Mouse (Mus musculus): Measurements from ENCODE around the gene Lingo1. TPM values are rescaled to one million over a fixed set of nuclear protein-coding genes. Genes with fewer than 3 reads are reported as not detected.

The Lingo1 gene
- polyA plus RNA-seq, 1 experiment from 2014 or later, result 1.9 TPM

DNA sequence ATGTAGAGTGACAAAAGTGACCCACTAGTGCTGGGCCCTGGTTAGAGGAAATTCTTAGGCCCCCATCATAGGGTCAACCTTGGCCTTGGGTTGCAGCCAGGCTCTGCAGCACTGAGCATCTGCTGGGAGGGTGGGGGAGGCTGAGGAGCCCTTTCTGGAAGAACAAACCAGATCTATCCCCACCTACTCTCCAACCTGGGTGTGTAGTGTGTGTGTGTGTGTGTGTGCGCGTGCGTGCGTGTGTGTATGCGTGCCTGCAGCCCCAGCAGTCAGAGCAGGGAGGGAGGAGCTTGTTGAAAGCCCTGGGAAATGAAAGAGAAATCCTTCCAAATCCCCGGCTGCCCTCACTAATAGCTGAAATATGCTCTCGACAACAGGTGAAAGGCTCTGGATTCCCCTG lies 133.3 kb downstream of the Lingo1 start:
- Histone ChIP-seq H3K9ac (ENCODE audit: low read length) (no peak overlapping the region), H3K4me1 (ENCODE audit: control insufficient read depth in 2 of 2, insufficient read depth in 2 of 2, low read length in 2 of 2) (no peaks in the 10 kb centered on the region), H3K27ac (replicated peaks in 1 of 2; ENCODE audit: control insufficient read depth in 1 of 2, insufficient read depth in 1 of 2, low read depth in 2 of 2, low read length in 2 of 2) (no peak overlapping the region), H3K4me3 (ENCODE audit: control insufficient read depth in 1 of 2, insufficient read depth in 1 of 2, low read depth in 1 of 2, low read length in 2 of 2) (no peak overlapping the region), H3K27me3 (ENCODE audit: control insufficient read depth, insufficient read depth, low read length) (peaks cover 4% of the 10 kb centered on the region; the same call in 1 of the 2 replicates), H3K9me3 (ENCODE audit: control insufficient read depth, low read length) (no peaks in the 10 kb centered on the region), H3K36me3 (ENCODE audit: control insufficient read depth, insufficient read depth, low read length) (no peaks in the 10 kb centered on the region), H3K4me2 (ENCODE audit: low read length) (no peak overlapping the region)
- ATAC-seq (ENCODE audit: insufficient number of reproducible peaks, insufficient read depth, low FRiP score, low read depth), result no peak
- WGBS, result 72% methylated on average over 7 of the region's 7 CpGs

DNA sequence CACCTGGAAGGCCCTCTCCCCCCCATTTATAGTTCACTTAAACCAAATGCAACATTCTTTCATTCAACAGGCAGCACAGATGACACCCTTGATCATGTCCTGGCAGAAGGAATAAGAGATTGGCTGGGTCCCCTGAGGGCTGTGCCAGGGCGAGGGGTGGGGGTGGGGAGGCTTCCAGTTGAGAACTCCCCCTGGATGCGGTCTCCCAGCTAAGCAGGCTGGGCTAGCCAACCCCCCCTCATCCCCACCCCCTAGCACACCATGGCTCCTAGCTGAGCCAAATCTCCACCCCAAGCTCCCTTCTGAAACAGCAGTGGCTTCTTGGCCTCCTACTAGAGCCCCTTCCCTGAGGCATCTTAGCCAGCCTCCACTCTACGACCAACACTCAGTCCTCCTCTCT lies 133.9 kb downstream of the Lingo1 start:
- H3K4me2 ChIP-seq (ENCODE audit: low read length), result no peak overlapping the region
- no peaks in the 10 kb centered on the region for H3K36me3 ChIP-seq (ENCODE audit: control insufficient read depth, insufficient read depth, low read length)
- no peaks in the 10 kb centered on the region for H3K4me1 ChIP-seq (ENCODE audit: control insufficient read depth in 2 of 2, insufficient read depth in 2 of 2, low read length in 2 of 2)
- WGBS, result 54% methylated on average over 3 of the region's 3 CpGs
- no peak for ATAC-seq (ENCODE audit: insufficient number of reproducible peaks, insufficient read depth, low FRiP score, low read depth)
- H3K27ac ChIP-seq (replicated peaks in 1 of 2; ENCODE audit: control insufficient read depth in 1 of 2, insufficient read depth in 1 of 2, low read depth in 2 of 2, low read length in 2 of 2), result no peak overlapping the region
- H3K4me3 ChIP-seq (ENCODE audit: control insufficient read depth in 1 of 2, insufficient read depth in 1 of 2, low read depth in 1 of 2, low read length in 2 of 2), result no peak overlapping the region
- H3K9ac ChIP-seq (ENCODE audit: low read length), result no peak overlapping the region
- H3K9me3 ChIP-seq (ENCODE audit: control insufficient read depth, low read length), result no peaks in the 10 kb centered on the region
- H3K27me3 ChIP-seq (ENCODE audit: control insufficient read depth, insufficient read depth, low read length), result peaks cover 4% of the 10 kb centered on the region; the same call in 1 of the 2 replicates

DNA sequence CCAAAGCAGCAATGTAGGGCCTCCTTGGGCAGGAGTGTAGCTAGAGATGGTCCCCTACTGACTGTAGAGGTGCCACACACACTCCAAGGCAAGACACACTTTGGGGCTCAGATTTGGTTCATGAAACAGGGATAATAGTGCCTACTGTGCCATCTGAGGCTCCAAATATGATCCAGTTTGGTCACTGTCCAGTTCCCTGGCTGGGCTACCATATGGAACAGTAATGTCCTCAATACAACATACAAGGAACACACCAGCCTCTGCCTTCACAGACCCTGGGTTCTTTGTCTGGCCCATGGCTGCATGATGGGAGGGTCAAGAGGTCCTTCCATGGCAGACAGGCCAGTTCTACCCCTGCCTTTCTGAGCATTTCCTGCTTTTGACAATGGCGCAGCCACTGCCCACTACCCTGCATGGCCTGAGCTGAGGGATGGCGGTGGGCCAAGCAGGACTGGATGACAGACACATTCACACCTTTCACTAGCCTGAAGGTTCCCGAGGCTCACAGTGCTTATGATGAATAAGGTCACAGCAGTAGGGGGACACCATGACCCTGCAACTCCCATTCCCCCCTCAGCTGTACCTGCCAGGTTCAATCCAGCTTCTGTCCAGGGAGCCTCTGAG lies 134.9 kb downstream of the Lingo1 start:
- no peak overlapping the region for H3K9ac ChIP-seq (ENCODE audit: low read length)

DNA sequence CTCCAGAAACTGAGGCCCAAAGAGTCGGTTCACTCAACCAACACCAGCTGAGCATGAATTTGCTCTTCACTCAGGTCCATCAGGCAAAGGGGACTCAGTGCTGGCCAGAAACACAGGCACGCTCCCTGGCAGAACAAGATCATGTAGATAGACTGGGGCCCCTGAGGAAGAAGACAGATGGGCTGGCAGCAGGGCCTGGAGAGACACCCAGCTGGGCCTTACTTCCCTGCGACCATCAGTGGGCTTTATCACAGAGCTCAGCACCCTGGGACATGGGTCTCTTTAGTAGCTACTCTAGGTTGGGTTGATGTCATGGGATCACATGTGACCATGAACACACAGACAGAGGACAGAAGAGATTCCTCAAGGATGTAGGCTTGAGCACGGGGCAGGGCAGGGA lies 137.7 kb downstream of the Lingo1 start:
- Histone ChIP-seq H3K27ac (replicated peaks in 1 of 2; ENCODE audit: control insufficient read depth in 1 of 2, insufficient read depth in 1 of 2, low read depth in 2 of 2, low read length in 2 of 2) (no peak overlapping the region), H3K4me3 (ENCODE audit: control insufficient read depth in 1 of 2, insufficient read depth in 1 of 2, low read depth in 1 of 2, low read length in 2 of 2) (no peak overlapping the region), H3K4me2 (ENCODE audit: low read length) (no peak overlapping the region), H3K36me3 (ENCODE audit: control insufficient read depth, insufficient read depth, low read length) (no peaks in the 10 kb centered on the region), H3K27me3 (ENCODE audit: control insufficient read depth, insufficient read depth, low read length) (peaks cover 4% of the 10 kb centered on the region), H3K9me3 (ENCODE audit: control insufficient read depth, low read length) (no peaks in the 10 kb centered on the region), H3K9ac (ENCODE audit: low read length) (no peak overlapping the region), H3K4me1 (ENCODE audit: control insufficient read depth in 2 of 2, insufficient read depth in 2 of 2, low read length in 2 of 2) (no peaks in the 10 kb centered on the region)
- ATAC-seq (ENCODE audit: insufficient number of reproducible peaks, insufficient read depth, low FRiP score, low read depth), result no peak
- 59% methylated on average over 4 of the region's 4 CpGs for WGBS

More for the DNA sequence above, 134.9 kb downstream of the Lingo1 start:
- Histone ChIP-seq H3K4me2 (ENCODE audit: low read length) (no peak overlapping the region), H3K27ac (replicated peaks in 1 of 2; ENCODE audit: control insufficient read depth in 1 of 2, insufficient read depth in 1 of 2, low read depth in 2 of 2, low read length in 2 of 2) (no peak overlapping the region), H3K9me3 (ENCODE audit: control insufficient read depth, low read length) (no peaks in the 10 kb centered on the region), H3K36me3 (ENCODE audit: control insufficient read depth, insufficient read depth, low read length) (no peaks in the 10 kb centered on the region), H3K4me1 (ENCODE audit: control insufficient read depth in 2 of 2, insufficient read depth in 2 of 2, low read length in 2 of 2) (no peaks in the 10 kb centered on the region), H3K27me3 (ENCODE audit: control insufficient read depth, insufficient read depth, low read length) (peaks cover 4% of the 10 kb centered on the region), H3K4me3 (ENCODE audit: control insufficient read depth in 1 of 2, insufficient read depth in 1 of 2, low read depth in 1 of 2, low read length in 2 of 2) (no peak overlapping the region)
- ATAC-seq (ENCODE audit: insufficient number of reproducible peaks, insufficient read depth, low FRiP score, low read depth), result no peak
- WGBS, result 70% methylated on average over 3 of the region's 3 CpGs

DNA sequence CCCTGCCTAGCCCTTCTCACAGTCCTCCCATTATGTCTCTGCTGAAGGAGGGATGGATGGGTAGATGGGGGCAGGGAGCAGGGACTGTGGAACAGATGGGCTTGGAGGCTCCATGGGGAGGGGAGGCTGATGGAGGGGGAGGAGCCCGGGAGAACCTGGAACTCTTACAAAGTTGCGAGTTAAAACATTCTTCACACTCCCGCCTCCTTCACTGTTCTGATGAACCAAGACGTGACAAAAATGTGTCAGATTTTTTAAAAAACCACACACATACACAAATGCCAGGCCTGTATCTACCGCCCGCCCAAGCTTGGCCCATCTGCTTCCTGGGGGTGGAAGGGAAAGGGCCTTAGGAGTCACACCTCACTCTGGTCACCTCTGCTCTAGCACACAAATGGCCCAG lies 138.3 kb downstream of the Lingo1 start:
- Histone ChIP-seq H3K27me3 (ENCODE audit: control insufficient read depth, insufficient read depth, low read length) (peaks cover 4% of the 10 kb centered on the region), H3K4me3 (ENCODE audit: control insufficient read depth in 1 of 2, insufficient read depth in 1 of 2, low read depth in 1 of 2, low read length in 2 of 2) (no peak overlapping the region), H3K9me3 (ENCODE audit: control insufficient read depth, low read length) (no peaks in the 10 kb centered on the region), H3K4me1 (ENCODE audit: control insufficient read depth in 2 of 2, insufficient read depth in 2 of 2, low read length in 2 of 2) (no peaks in the 10 kb centered on the region), H3K27ac (replicated peaks in 1 of 2; ENCODE audit: control insufficient read depth in 1 of 2, insufficient read depth in 1 of 2, low read depth in 2 of 2, low read length in 2 of 2) (no peak overlapping the region), H3K4me2 (ENCODE audit: low read length) (no peak overlapping the region), H3K9ac (ENCODE audit: low read length) (no peak overlapping the region), H3K36me3 (ENCODE audit: control insufficient read depth, insufficient read depth, low read length) (no peaks in the 10 kb centered on the region)
- no peak for ATAC-seq (ENCODE audit: insufficient number of reproducible peaks, insufficient read depth, low FRiP score, low read depth)
- WGBS, result 70% methylated on average over 6 of the region's 6 CpGs

DNA sequence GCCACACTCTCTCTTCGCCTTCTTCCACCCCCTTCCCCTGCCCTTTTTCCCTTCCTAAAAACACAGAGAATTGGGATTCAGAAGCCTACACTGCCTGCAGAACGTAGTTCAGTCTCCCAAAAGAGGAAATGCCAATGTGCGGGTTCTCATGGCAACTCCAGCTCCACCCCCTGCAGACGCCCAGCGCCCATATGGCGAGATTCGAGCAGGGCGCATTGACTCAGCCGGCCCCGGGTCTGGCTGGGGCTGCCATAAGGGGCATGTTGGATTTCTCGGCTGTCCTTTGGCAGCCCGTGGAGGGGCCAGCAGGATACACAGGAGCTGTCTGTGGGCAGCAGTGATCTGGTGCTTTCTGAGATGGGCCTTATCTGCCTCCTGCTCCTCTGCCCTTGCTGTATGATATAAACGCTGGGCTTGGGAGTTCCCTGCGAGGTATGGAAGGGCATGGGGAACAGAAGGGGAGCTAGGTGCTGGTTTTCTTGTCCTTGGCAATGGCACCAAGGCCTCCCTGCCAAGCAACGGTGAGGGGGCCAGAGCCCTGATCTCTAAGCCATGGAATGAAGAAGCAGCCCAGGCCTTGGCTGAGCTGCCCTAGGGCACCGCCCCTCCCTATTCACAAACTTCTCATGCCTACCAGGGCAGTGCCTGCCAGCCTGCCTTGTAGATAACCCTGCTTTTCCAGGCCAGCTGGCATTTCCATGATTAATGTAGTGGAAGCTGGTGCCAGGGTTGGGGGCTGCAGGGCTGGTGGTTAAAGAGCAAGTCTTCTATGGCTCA lies 139.3 kb downstream of the Lingo1 start:
- Histone ChIP-seq H3K36me3 (ENCODE audit: control insufficient read depth, insufficient read depth, low read length) (no peaks in the 10 kb centered on the region), H3K9ac (ENCODE audit: low read length) (no peak overlapping the region), H3K4me2 (ENCODE audit: low read length) (no peak overlapping the region), H3K4me3 (ENCODE audit: control insufficient read depth in 1 of 2, insufficient read depth in 1 of 2, low read depth in 1 of 2, low read length in 2 of 2) (no peak overlapping the region), H3K27me3 (ENCODE audit: control insufficient read depth, insufficient read depth, low read length) (no peaks in the 10 kb centered on the region; the same call in none of the 2 replicates), H3K27ac (replicated peaks in 1 of 2; ENCODE audit: control insufficient read depth in 1 of 2, insufficient read depth in 1 of 2, low read depth in 2 of 2, low read length in 2 of 2) (no peak overlapping the region), H3K9me3 (ENCODE audit: control insufficient read depth, low read length) (no peaks in the 10 kb centered on the region), H3K4me1 (ENCODE audit: control insufficient read depth in 2 of 2, insufficient read depth in 2 of 2, low read length in 2 of 2) (no peaks in the 10 kb centered on the region; a peak in 1 of 4 replicates)
- no peak for ATAC-seq (ENCODE audit: insufficient number of reproducible peaks, insufficient read depth, low FRiP score, low read depth)
- WGBS, result 45% methylated on average over 16 of the region's 16 CpGs

DNA sequence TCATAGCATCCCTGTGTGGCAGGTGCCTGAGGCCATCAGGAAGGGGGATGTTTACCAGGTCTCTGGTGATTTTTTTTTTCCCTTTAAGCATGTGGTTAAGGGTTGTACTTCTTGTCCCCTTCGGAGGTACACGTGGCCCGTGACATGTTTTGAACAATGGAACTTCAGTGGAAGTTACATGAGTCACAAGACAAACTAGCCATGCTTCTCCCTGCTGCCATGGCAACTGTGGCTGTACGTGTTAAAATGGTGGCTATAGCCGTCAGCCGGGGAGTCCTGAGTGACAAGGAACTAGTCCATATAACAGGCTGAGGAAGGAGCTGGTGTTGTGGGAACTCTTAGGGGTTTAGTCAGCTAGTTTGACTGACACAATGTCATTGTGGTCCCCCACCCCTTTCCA lies 141.1 kb downstream of the Lingo1 start:
- Histone ChIP-seq H3K27me3 (ENCODE audit: control insufficient read depth, insufficient read depth, low read length) (no peaks in the 10 kb centered on the region; the same call in none of the 2 replicates), H3K36me3 (ENCODE audit: control insufficient read depth, insufficient read depth, low read length) (no peaks in the 10 kb centered on the region), H3K4me2 (ENCODE audit: low read length) (no peak overlapping the region), H3K4me1 (ENCODE audit: control insufficient read depth in 2 of 2, insufficient read depth in 2 of 2, low read length in 2 of 2) (no peaks in the 10 kb centered on the region; a peak in 1 of 4 replicates), H3K4me3 (ENCODE audit: control insufficient read depth in 1 of 2, insufficient read depth in 1 of 2, low read depth in 1 of 2, low read length in 2 of 2) (no peak overlapping the region), H3K9me3 (ENCODE audit: control insufficient read depth, low read length) (no peaks in the 10 kb centered on the region), H3K27ac (replicated peaks in 1 of 2; ENCODE audit: control insufficient read depth in 1 of 2, insufficient read depth in 1 of 2, low read depth in 2 of 2, low read length in 2 of 2) (no peak overlapping the region), H3K9ac (ENCODE audit: low read length) (no peak overlapping the region)
- WGBS, result 62% methylated on average over 6 of the region's 6 CpGs
- ATAC-seq (ENCODE audit: insufficient number of reproducible peaks, insufficient read depth, low FRiP score, low read depth), result no peak
